Mouse (Mus musculus): Measurements from ENCODE around the gene Triap1. TPM values are rescaled to one million over a fixed set of nuclear protein-coding genes. Genes with fewer than 3 reads are reported as not detected.

The Triap1 gene
- 22.9 TPM for polyA plus RNA-seq (2017; shearing (Covaris generic))

GRCm38 (mm10) chr5:115340577-115341313, at the start of gene Triap1, which contains the start of gene Gatc:
Triap1 (plus strand) TSS chr5:115341225.
Gatc (minus strand) TSS chr5:115341178.

GRCm38 (mm10) chr5:115300792-115301614, 40.0 kb upstream of the Triap1 start, which contains the start of gene Dynll1:
Dynll1 (minus strand) TSS chr5:115300999.

GRCm38 (mm10) chr5:115326875-115327609, 14.0 kb upstream of the Triap1 start, which contains the start of gene Srsf9:
Srsf9 (plus strand) TSS chr5:115327177.

GRCm38 (mm10) chr5:115348546-115349224, 7.7 kb downstream of the Triap1 start, which contains the start of gene Cox6a1:
Cox6a1 (minus strand) TSS chr5:115348981.

Other genes starting within 250 kb of the Triap1 start
- 2.4 TPM for gene Gm10401, start 242.9 kb upstream of the Triap1 start, polyA plus RNA-seq (2017; shearing (Covaris generic))
- gene Acads, start 221.9 kb upstream of the Triap1 start, polyA plus RNA-seq (2017; shearing (Covaris generic)): 15.6 TPM
- gene Unc119b, start 206.2 kb upstream of the Triap1 start, polyA plus RNA-seq (2017; shearing (Covaris generic)): 61.3 TPM
- gene Mlec, start 183.0 kb upstream of the Triap1 start, polyA plus RNA-seq (2017; shearing (Covaris generic)): 61.4 TPM
- gene Cabp1, start 146.8 kb upstream of the Triap1 start, polyA plus RNA-seq (2017; shearing (Covaris generic)): not detected
- 115 TPM for gene Pop5, start 105.4 kb upstream of the Triap1 start, polyA plus RNA-seq (2017; shearing (Covaris generic))
- 130 TPM for gene Rnf10, start 68.3 kb upstream of the Triap1 start, polyA plus RNA-seq (2017; shearing (Covaris generic))
- 40.2 TPM for gene Coq5, start 61.6 kb upstream of the Triap1 start, polyA plus RNA-seq (2017; shearing (Covaris generic))
- gene Dynll1, start 40.2 kb upstream of the Triap1 start, polyA plus RNA-seq (2017; shearing (Covaris generic)): 331 TPM
- 88.6 TPM for gene Srsf9, start 14.0 kb upstream of the Triap1 start, polyA plus RNA-seq (2017; shearing (Covaris generic))
- gene Gatc, start within 50 bp of the Triap1 start, polyA plus RNA-seq (2017; shearing (Covaris generic)): 5.5 TPM
- 459 TPM for gene Cox6a1, start 7.8 kb downstream of the Triap1 start, polyA plus RNA-seq (2017; shearing (Covaris generic))
- gene Msi1, start 88.4 kb downstream of the Triap1 start, polyA plus RNA-seq (2017; shearing (Covaris generic)): 0.27 TPM
- gene Pla2g1b, start 125.0 kb downstream of the Triap1 start, polyA plus RNA-seq (2017; shearing (Covaris generic)): not detected
- 14.3 TPM for gene Sirt4, start 143.5 kb downstream of the Triap1 start, polyA plus RNA-seq (2017; shearing (Covaris generic))
- gene Pxn, start 165.5 kb downstream of the Triap1 start, polyA plus RNA-seq (2017; shearing (Covaris generic)): 64.8 TPM
- 2,084 TPM for gene Rplp0, start 218.2 kb downstream of the Triap1 start, polyA plus RNA-seq (2017; shearing (Covaris generic))
- gene Gcn1l1, start 224.0 kb downstream of the Triap1 start, polyA plus RNA-seq (2017; shearing (Covaris generic)): 51.8 TPM

All from effector memory CD4-positive, alpha-beta T cell, adult 7 months (primary cell).